Mouse (Mus musculus) ES-Bruce4 (cell line): ENCODE measurements around the gene Capn12. TPM values are rescaled to one million over a fixed set of nuclear protein-coding genes. Genes with fewer than 3 reads are reported as not detected.
"Not testable (repeated sequence)": the region's sequence is repeated elsewhere in the genome, so short reads cannot be mapped to it uniquely, and the experiment has no call there.

Experiments used
- H3K27ac ChIP-seq: 2 replicates; pipeline ENCODE4 v1.5.1; 2012; ENCODE audit warnings: low read length, inconsistent platforms; ENCODE audit not compliant: insufficient read depth
- H3K27me3 ChIP-seq: 2 replicates; pipeline ENCODE4 v1.6.1; 2012; ENCODE audit warnings: mild to moderate bottlenecking, low read length, inconsistent platforms; ENCODE audit not compliant: control insufficient read depth, poor library complexity, insufficient read depth, severe bottlenecking
- H3K36me3 ChIP-seq: 2 replicates; pipeline ENCODE4 v1.6.1; 2012; ENCODE audit warnings: inconsistent platforms, mild to moderate bottlenecking, low read length, moderate library complexity; ENCODE audit not compliant: control insufficient read depth, poor library complexity, insufficient read depth, severe bottlenecking
- H3K4me1 ChIP-seq: one replicate; pipeline ENCODE4 v1.8.1; 2011; ENCODE audit warnings: low read length; ENCODE audit not compliant: control insufficient read depth, insufficient read depth
- H3K4me3 ChIP-seq: 2 replicates; pipeline ENCODE4 v1.5.1; 2011; ENCODE audit warnings: low read depth, mild to moderate bottlenecking, low read length
- H3K9ac ChIP-seq: 2 replicates; pipeline ENCODE4 v1.6.1; 2012; ENCODE audit warnings: low read depth, mild to moderate bottlenecking, inconsistent platforms; ENCODE audit not compliant: poor library complexity, severe bottlenecking
- H3K9me3 ChIP-seq: replicated peaks from 2 replicates; pipeline ENCODE4 v1.6.1; 2012; ENCODE audit warnings: mild to moderate bottlenecking, low read length, inconsistent platforms; ENCODE audit not compliant: control insufficient read depth, poor library complexity, insufficient read depth, severe bottlenecking
- CTCF ChIP-seq: IDR thresholded peaks from one replicate; pipeline ENCODE4 v1.8.1; 2011; ENCODE audit warnings: low read depth, low read length
- EP300 ChIP-seq: IDR thresholded peaks from 2 replicates; pipeline ENCODE4 v1.6.1; 2011; ENCODE audit warnings: low read depth, low read length; ENCODE audit not compliant: insufficient read depth
- POLR2A ChIP-seq: IDR thresholded peaks from one replicate; pipeline ENCODE4 v1.8.1; 2011; ENCODE audit warnings: low read length; ENCODE audit not compliant: insufficient read depth
- polyA plus RNA-seq: library from polyadenylated mRNA; stranded (reverse); fragments of >200 nt; gene quantifications from 2 replicates; pipeline ENCODE4 v1.2.4, GENCODE M21; 2011; ENCODE audit warnings: low read depth; ENCODE audit not compliant: missing spikeins, insufficient read depth, insufficient read length

Gene Capn12
- polyA plus RNA-seq, 1 experiment = 0.33 TPM

DNA sequence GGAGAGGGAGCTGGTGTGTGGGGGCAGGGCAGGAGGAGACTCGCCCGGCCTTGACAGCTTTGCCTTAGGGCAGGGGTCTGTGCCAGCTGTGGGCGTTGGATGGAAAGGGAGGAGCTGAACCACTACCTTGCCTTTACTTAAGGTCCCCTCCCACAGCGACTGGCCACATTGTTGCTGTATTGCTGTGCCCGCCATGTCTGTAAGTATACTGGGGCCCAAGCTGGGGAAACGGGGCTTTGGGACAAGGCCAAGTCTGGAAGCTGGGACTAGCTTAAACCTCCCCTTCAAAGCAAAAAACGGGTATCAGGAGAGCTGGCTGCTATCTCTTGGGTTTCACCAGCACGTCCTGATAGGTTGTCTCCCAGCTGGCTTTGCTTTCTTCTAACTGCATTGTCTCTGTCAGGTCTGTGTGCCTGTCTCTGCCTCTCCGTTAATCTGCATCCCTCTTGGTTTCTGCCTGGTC is 16.9 kb upstream of the Capn12 start:
- TF ChIP-seq CTCF = no peak
- TF ChIP-seq POLR2A = no peak
- Histone ChIP-seq H3K27me3 (no peaks in the 10 kb centered on the region), H3K4me1 (peaks cover 10% of the 10 kb centered on the region), H3K36me3 (no peaks in the 10 kb centered on the region), H3K9ac (no peak overlapping the region), H3K9me3 (no peaks in the 10 kb centered on the region), H3K27ac (no peak overlapping the region), H3K4me3 (no peak overlapping the region)

DNA sequence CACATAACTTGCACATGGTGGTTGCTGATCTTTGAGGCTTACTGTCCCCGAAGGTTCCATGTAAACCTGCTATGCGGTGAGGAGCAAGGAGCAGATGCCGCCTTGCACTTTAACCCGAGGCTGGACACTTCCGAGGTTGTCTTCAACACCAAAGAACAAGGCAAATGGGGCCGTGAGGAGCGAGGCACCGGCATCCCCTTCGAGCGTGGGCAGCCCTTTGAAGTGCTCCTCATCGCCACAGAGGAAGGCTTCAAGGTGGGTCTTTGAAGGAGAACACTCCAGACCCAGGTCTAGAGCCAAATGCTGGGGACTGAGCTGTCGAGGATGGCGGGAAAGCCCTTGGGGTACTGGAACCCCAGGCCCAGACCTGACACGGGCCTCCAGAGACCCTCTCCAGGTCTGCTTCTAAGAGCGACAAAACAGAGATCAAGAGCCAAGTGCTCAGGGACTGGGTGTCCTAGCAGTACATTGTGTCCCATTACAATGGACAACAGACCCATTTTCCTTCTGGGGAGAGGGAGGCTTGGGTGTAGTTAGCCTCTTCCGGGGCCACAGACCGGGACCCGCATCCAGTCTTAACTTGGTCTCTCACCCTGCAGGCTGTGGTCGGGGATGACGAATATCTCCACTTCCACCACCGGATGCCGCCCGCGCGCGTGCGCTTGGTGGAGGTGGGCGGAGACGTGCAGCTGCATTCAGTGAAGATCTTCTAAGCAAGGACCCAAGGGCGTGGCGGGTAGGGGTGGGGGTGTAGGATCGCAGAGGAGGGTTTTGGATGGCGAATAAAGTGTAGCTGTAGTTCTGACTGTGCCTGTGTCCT is 15.5 kb upstream of the Capn12 start:
- Histone ChIP-seq H3K36me3 (no peaks in the 10 kb centered on the region), H3K9ac (peak overlapping the region; percentile 24), H3K4me1 (peaks cover 10% of the 10 kb centered on the region), H3K4me3 (peak overlapping the region; percentile 45), H3K27me3 (no peaks in the 10 kb centered on the region), H3K9me3 (no peaks in the 10 kb centered on the region), H3K27ac (no peak overlapping the region)
- TF ChIP-seq POLR2A (peak; percentile 21), EP300 (no peak), CTCF (no peak)

DNA sequence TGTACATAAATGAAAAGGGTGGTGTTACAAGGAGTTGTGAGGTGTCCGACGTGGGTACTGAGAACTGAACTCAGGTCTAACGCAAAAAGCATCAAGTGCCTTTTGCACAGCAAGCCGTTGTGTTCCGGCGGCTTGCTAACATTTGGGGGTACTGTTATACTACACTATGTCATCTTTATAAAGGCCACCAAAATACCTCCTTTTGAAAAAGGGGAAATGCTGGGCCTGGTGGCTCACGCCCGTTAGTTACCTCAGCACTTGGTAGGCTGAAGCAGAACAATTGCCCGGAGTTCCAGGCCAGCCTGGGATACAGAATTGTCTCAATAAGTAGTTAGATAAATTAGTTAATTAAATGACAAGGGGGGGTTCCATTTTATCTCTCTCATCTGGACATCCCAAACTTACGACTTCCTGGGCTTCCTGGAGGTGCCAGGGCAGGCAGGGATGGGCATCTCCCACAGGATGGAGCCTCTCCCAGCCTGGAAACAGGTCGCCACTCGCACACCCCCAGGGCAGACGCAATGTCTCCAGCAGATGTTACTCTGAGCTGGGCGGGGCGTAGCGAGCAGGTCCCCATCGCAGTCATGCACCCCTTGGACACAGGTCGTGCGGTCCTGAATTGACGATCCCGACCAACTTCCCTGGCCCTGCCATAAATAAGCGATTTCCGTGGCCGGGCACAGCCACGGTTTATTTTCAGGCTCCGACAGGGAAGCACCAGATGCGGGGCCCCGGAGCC is 14.3 kb upstream of the Capn12 start:
- TF ChIP-seq CTCF (no peak), EP300 (no peak), POLR2A (no peak)
- Histone ChIP-seq H3K36me3 (no peaks in the 10 kb centered on the region), H3K4me1 (peaks cover 10% of the 10 kb centered on the region), H3K9me3 (no peaks in the 10 kb centered on the region), H3K9ac (peak overlapping the region; percentile 40), H3K4me3 (peak overlapping the region; percentile 5; the same call in 1 of the 2 replicates), H3K27me3 (no peaks in the 10 kb centered on the region), H3K27ac (no peak overlapping the region)

DNA sequence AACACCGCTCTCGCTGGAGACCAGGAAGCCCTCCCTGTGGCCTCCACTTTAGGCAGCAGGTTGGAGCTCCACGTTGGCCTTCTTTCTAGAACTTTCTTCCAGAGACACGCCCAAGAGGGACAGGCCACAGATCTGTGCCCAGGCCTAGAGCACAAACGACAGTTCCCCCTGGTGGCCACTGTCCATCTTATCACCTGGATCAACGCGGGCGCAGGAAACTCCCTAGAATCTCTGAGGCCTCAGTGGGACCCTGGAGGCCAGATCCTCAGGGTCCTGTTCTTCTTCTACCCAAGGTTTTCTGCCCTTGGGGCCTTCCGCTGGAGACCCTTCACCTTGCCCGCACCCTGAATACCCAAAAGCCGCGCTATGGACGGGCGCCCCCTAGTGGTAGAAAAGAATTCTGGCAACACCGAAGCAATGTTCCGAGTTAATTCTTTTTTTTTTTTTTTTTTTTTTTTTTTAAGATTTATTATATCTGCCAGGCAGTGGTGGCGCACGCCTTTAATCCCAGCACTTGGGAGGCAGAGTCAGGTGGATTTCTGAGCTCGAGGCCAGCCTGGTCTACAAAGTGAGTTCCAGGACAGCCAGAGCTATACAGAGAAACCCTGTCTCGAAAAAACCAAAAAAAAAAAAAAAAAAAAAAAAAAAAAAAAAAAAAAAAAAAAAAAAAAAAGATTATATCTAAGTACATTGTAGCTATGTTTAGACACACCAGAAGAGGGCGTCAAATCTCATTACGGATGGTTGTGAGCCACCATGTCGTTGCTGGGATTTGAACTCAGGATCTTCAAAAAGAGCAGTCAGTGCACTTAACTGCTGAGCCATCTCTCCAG is 13.5 kb upstream of the Capn12 start:
- Histone ChIP-seq H3K9ac (peak overlapping the region; percentile 40), H3K4me3 (peak overlapping the region; percentile 5; the same call in 1 of the 2 replicates)
- H3K36me3 ChIP-seq, H3K27ac ChIP-seq, H3K27me3 ChIP-seq, H3K9me3 ChIP-seq, H3K4me1 ChIP-seq: not testable (repeated sequence)
- peak; percentile 56 for TF ChIP-seq CTCF

DNA sequence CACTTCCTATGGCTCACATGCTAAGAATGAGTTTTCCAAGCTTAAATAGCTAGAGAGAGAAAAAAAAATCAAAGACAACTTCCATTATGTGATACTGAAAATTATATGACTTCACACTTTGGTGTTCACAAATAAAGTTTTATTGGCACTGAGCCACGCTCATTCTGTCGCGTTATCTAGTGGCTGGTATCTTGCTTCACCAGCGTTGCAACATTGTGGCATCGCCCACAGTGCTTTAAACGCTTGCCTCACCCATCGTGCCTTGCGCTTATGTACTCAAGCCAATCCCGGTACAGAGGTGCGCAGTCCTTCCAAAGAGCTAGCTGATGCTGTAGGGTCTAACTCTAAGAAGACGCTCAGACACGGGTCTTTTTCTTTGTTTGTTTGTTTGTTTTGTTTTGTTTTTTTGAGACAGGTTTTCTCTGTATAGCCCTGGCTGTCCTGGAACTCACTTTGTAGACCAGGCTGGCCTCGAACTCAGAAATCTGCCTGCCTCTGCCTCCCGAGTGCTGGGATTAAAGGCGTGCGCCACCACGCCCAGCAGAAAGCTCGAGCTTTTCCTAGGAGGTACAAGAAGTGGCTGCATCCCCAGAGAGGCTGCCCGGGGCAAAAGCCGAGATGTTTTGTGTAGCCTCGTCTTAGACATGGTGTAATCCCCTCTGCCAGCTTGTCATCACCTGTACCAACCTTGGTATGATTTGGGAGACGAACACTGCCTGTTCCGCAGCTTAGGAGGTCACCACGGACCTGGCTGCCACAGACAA is 10.1 kb upstream of the Capn12 start:
- Histone ChIP-seq H3K9me3 (no peaks in the 10 kb centered on the region), H3K27me3 (no peaks in the 10 kb centered on the region), H3K36me3 (no peaks in the 10 kb centered on the region), H3K27ac (no peak overlapping the region), H3K9ac (no peak overlapping the region), H3K4me1 (peaks cover 2% of the 10 kb centered on the region), H3K4me3 (no peak overlapping the region)
- TF ChIP-seq POLR2A (no peak), CTCF (no peak), EP300 (no peak)
